Mouse (Mus musculus) bone marrow macrophage, adult 2 months (primary cell): ENCODE data around the gene Radil. TPM values are rescaled to one million over a fixed set of nuclear protein-coding genes. Genes with fewer than 3 reads are reported as not detected.

Experiments used
- H3K27ac ChIP-seq: 2 replicates; pipeline ENCODE4 v1.5.1; 2012; ENCODE audit warnings: low read depth, low read length; ENCODE audit not compliant: insufficient read depth
- H3K4me1 ChIP-seq: 2 replicates; pipeline ENCODE4 v1.6.1; 2012; ENCODE audit warnings: low read length; ENCODE audit not compliant: control insufficient read depth, insufficient read depth
- H3K4me3 ChIP-seq: 2 replicates; pipeline ENCODE4 v1.5.1; 2012; ENCODE audit warnings: mild to moderate bottlenecking, low read length, moderate library complexity; ENCODE audit not compliant: insufficient read depth
- CTCF ChIP-seq: IDR thresholded peaks from 2 replicates; pipeline ENCODE4 v1.5.1; 2012; ENCODE audit warnings: low read depth, mild to moderate bottlenecking, low read length, moderate library complexity
- POLR2A ChIP-seq: IDR thresholded peaks from 2 replicates; pipeline ENCODE4 v1.6.1; 2012; ENCODE audit warnings: mild to moderate bottlenecking, low read depth, low read length, borderline replicate concordance
- polyA plus RNA-seq: library from polyadenylated mRNA; stranded (reverse); fragments of >200 nt; gene quantifications from 2 replicates; pipeline ENCODE4 v1.2.4, GENCODE M21; 2012; ENCODE audit not compliant: missing spikeins, insufficient read depth, insufficient read length

The Radil gene
- polyA plus RNA-seq, 1 experiment, result not detected

GRCm38 (mm10) chr5:142545014-142545795 is 5.7 kb downstream of the Radil start:
- TF ChIP-seq CTCF (no peak), POLR2A (no peak)
- no peak overlapping the region for H3K4me3 ChIP-seq
- H3K27ac ChIP-seq, result no peak overlapping the region
- H3K4me1 ChIP-seq, result no peaks in the 10 kb centered on the region

DNA sequence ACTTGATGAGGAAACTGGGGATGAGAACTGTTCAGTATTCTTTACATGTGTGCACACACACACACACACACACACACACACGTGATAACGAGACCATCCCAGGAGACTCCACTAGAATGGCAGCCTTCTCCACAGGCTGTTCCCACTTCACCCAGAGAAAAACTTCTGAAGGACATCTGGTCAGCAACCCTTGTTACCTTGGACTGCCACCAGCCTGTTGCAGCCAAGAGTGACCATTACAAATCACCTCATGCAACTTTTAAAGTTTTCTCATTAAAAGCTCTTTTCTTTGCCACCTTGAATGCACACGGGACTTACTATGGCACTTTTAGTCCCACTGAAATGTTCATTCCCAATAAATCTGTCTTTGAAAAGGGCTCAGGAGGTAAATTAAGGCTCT is 13.6 kb downstream of the Radil start:
- TF ChIP-seq CTCF (no peak), POLR2A (no peak)
- Histone ChIP-seq H3K4me1 (no peaks in the 10 kb centered on the region), H3K27ac (no peak overlapping the region), H3K4me3 (no peak overlapping the region)

GRCm38 (mm10) chr5:142535388-142535787 is 15.5 kb downstream of the Radil start:
- no peak for TF ChIP-seq CTCF
- TF ChIP-seq POLR2A, result no peak
- Histone ChIP-seq H3K4me1 (no peaks in the 10 kb centered on the region), H3K27ac (no peak overlapping the region), H3K4me3 (no peak overlapping the region)

DNA sequence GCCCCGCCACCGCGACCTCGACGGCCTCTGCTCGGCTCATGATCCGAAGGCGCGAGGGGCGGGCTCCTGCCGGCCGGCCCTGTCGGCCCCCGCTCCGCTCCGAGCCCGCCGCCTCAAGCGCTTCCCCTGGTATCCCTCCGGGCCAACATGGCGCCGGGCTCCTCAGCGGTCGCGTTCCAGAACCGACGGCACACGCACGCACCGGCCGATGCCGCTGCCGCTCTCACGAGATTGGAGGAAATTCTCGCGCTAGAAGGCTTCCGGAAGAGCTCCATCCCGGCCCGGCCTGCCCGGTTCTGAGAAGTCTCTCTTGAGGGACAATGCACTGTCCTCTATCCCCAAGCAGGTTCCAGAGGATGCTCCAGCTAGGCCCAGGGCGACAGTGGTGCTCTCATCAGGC is 21.0 kb downstream of the Radil start, which contains the start of gene Papolb:
Gene Papolb (minus strand): TSS at position 162 of the 400 bp plus-strand sequence.
- Histone ChIP-seq H3K27ac (no peak within 1 kb of the TSS), H3K4me1 (no peaks in the 10 kb centered on the region), H3K4me3 (no peak within 1 kb of the TSS)
- TF ChIP-seq CTCF (no peak), POLR2A (no peak)

DNA sequence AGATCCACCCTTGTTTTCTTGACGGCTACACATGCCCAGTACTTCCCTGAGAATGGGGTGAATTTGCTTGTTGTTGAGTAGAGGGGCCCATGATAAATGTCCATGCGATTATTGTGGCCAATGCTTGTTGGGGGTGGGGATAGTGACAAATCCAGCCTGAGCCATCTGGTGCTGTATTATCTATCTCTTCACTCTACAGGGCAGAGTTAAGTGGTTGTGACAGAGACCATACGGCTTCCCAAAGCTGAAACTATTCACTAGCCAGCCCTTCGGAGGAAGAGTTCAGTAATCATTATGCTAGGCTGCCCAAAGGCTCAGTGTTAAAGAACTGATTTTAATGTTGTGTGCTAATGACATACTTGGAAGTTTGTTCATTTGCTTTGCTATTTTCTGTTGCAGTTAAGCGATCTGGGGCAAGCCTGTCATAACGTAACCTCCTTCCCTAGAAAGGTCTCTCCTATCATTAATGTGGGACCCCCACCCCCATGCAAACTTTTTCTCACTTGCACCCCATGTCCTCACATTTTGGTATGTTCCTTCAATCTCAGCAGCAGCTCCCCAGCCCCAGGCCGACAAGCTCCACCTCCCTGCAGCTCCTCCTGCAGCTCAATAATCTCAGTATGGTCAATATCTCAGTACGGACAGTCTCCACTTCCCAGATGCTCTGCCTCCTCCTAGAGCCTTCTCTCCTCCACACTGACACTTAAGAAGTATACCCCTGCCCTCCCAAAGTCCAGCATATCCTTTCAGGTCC is 26.0 kb downstream of the Radil start:
- H3K4me3 ChIP-seq, result no peak overlapping the region
- no peaks in the 10 kb centered on the region for H3K4me1 ChIP-seq
- no peak overlapping the region for H3K27ac ChIP-seq
- TF ChIP-seq POLR2A, result no peak
- TF ChIP-seq CTCF, result no peak

DNA sequence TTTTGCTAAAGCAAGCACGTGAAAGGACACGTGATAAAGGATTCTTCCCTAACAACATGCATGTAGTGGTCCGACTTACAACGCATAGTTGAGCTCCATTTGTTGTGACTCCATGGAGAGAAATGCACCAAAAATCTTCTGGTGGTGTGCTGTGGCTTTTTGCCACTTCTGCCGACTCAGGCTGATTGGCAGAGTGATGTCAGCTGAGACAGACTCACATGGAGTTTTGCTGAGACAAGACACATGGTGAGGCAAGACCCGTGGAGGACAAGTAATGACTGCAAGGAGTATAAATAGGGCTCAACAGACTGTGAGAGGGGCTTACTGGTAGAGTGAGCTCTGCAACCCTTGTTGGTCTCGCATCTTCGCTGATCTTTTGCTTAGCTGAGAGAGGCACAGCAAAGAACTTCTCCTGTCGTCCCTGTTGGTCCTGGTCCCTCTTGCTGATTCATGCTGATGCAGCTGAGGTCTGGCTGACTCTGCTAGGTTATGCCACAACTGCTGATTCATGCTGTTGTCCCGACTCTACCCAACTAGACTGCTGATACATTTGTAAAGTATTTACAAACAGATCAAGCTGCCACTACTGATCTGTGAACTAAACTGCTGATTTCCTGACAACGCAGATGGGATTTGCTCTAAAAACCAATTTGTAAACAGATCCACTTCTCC is 29.6 kb downstream of the Radil start:
- TF ChIP-seq POLR2A (no peak), CTCF (no peak)
- H3K4me1 ChIP-seq, result peaks cover 8% of the 10 kb centered on the region
- H3K4me3 ChIP-seq, result no peak overlapping the region
- no peak overlapping the region for H3K27ac ChIP-seq

DNA sequence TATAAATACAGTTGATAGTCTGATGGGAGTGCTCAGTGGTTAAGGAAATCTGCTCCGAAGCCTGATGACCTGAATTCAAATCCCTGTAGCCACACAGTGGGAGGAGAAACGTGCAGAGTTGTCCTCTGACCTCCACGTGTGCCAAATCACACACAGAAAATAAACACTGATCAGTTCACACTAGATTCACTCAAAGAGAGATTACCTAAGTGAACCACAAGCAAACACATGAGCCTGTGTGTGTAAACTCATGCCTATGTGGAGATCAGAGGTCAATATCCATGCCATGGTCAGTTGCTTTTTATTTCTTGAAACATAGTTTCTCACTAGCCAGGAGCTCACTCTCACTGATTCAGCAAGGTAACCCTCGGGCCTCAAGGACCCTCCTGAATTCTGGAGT is 30.5 kb downstream of the Radil start:
- TF ChIP-seq CTCF (no peak), POLR2A (no peak)
- Histone ChIP-seq H3K4me3 (no peak overlapping the region), H3K4me1 (peaks cover 8% of the 10 kb centered on the region), H3K27ac (no peak overlapping the region)

DNA sequence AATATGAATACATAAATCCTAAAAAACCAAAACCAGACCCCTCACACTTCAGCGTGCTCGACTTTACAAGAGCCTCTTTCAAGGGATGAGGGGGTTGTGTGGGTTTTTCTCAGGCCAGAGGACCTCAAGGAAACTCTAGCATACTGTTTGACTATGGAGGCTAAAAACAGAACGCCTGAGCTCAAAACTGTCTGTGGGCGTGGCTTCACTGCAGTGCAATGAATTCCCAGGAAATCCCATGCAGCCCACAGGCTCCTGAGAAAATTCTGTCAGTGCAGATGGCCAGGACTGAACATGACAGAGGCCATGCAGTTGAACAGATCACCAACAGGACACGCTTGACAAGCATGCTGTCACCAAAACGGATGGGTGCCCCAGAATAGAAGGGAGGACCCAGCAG is 31.9 kb downstream of the Radil start:
- Histone ChIP-seq H3K27ac (no peak overlapping the region), H3K4me1 (peaks cover 8% of the 10 kb centered on the region), H3K4me3 (no peak overlapping the region)
- TF ChIP-seq CTCF, result no peak
- no peak for TF ChIP-seq POLR2A

DNA sequence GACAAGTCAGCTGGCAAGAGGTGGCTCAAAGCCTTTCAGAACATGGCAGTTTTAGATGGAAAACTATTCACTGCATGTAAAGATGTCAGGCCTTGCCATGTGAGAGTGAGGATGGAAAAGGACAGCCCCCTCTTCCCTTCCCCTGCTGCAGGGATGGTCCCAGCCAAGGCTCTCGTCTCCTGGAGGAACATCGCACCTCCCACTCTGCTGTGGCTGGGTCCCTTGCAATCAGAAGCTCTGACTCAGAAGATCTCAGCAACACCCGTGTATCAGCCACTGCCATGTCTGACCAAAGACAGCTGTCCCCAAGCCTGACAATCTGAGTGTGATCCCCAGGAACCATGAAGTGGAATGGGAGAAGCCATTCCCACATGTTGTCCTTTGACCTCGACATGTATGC is 38.8 kb downstream of the Radil start:
- no peak overlapping the region for H3K27ac ChIP-seq
- no peak for TF ChIP-seq POLR2A
- no peak for TF ChIP-seq CTCF
- H3K4me1 ChIP-seq, result no peaks in the 10 kb centered on the region
- no peak overlapping the region for H3K4me3 ChIP-seq

- no peaks in the 10 kb centered on the region for H3K4me1 ChIP-seq
- no peak overlapping the region for H3K4me3 ChIP-seq
- no peak for TF ChIP-seq CTCF
- no peak for TF ChIP-seq POLR2A
- H3K27ac ChIP-seq, result no peak overlapping the region
Observed at GRCm38 (mm10) chr5:142510061-142510414, 40.9 kb downstream of the Radil start.
